Mouse (Mus musculus): Measurements from ENCODE around the gene Map4k1. TPM values are rescaled to one million over a fixed set of nuclear protein-coding genes. Genes with fewer than 3 reads are reported as not detected.

Map4k1 gene
- total RNA-seq, 2 experiments from 2014 or later: 38.5 to 62.8 TPM

- ATAC-seq (replicated peaks; ENCODE audit: poor library complexity): peak; percentile 70
These were observed 9.3 kb upstream of the Map4k1 start for GRCm38 (mm10) chr7:28972542-28972985.

DNA sequence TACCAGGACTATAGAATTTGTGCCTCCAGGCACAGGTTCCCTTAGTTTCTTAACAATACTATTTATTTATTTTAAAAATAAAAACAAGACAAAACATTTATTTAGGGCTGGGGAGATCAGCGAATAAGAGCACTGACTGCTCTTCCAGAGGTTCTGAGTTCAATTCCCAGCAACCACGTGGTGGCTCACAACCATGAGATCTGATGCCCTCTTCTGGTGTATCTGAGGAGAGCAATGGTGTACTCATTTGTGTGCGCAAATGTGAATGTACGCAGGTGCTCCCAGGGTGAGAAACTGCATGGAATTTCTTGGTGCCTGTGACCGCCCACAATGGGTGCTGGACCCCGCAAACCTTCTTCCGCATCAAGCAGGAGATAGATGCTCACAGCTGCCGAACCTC, 8.8 kb upstream of the Map4k1 start:
- 0 out of 2 replicates have a peak, but pooled peaks have one; percentile 16 for ATAC-seq (replicated peaks; ENCODE audit: poor library complexity)

DNA sequence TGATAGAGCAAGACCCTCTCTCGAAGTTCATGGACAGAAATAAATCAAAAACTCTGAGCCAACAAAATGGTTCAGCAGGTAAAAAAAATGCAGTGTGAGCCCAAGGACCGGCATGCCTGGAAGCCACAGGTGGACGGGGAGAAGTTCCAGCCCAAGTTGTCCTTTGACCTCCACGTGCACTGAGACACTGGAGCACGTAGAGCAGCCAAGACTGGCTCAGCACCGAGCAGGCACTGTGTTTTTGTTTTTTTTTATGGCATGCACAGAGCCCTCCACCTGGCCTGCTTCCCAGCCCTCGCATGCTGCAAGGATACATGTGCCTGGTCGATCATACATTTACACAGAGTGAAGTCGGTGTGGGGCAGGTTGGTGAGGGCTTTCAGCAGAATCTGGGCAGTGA, 4.3 kb upstream of the Map4k1 start:
- ATAC-seq (replicated peaks; ENCODE audit: poor library complexity): no peak

GRCm38 (mm10) chr7:28982274-28983013, 594 bp downstream of the Map4k1 start:
- ATAC-seq (replicated peaks; ENCODE audit: poor library complexity): peak; percentile 59

- ATAC-seq (replicated peaks; ENCODE audit: poor library complexity): 0 out of 2 replicates have a peak, but pooled peaks have one; percentile 21
These were observed 1.3 kb downstream of the Map4k1 start for GRCm38 (mm10) chr7:28983141-28983564.

- ATAC-seq (replicated peaks; ENCODE audit: poor library complexity): no peak
These were observed 2.0 kb downstream of the Map4k1 start for GRCm38 (mm10) chr7:28983849-28984248.

DNA sequence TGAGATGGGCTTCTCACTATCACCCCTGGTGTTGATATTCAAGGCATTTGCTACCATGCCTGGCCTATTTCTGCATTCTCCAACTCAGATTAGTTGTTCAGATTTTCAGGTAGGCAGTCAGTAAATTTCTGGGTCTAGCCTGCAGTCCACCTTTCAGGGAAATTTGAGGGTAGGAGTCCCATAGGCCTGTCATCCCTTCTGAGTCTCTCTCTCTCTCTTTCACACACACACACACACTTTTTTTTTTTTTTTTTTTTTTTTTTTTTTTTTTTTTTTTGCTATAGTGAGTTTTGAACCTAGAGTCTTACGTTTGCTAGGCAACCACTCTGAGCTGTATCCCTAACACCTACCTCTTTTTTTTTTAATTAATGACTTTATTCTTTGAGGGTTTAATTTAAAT, 2.6 kb downstream of the Map4k1 start:
- no peak for ATAC-seq (replicated peaks; ENCODE audit: poor library complexity)

GRCm38 (mm10) chr7:28985207-28985606, 3.4 kb downstream of the Map4k1 start:
- ATAC-seq (replicated peaks; ENCODE audit: poor library complexity): no peak

GRCm38 (mm10) chr7:28990766-28991273, 9.0 kb downstream of the Map4k1 start:
- ATAC-seq (replicated peaks; ENCODE audit: poor library complexity): 0 out of 2 replicates have a peak, but pooled peaks have one; percentile 37

GRCm38 (mm10) chr7:28991616-28992015, 9.8 kb downstream of the Map4k1 start:
- peak; percentile 77 for ATAC-seq (replicated peaks; ENCODE audit: poor library complexity)

GRCm38 (mm10) chr7:28992997-28993396, 11.1 kb downstream of the Map4k1 start:
- no peak for ATAC-seq (replicated peaks; ENCODE audit: poor library complexity)

GRCm38 (mm10) chr7:28993402-28993801, 11.6 kb downstream of the Map4k1 start:
- ATAC-seq (replicated peaks; ENCODE audit: poor library complexity): no peak

- ATAC-seq (replicated peaks; ENCODE audit: poor library complexity): peak; percentile 94
These were observed 19.1 kb downstream of the Map4k1 start for GRCm38 (mm10) chr7:29000651-29001605.

GRCm38 (mm10) chr7:29007224-29008101, 25.6 kb downstream of the Map4k1 start:
- peak; percentile 30 for ATAC-seq (replicated peaks; ENCODE audit: poor library complexity)

DNA sequence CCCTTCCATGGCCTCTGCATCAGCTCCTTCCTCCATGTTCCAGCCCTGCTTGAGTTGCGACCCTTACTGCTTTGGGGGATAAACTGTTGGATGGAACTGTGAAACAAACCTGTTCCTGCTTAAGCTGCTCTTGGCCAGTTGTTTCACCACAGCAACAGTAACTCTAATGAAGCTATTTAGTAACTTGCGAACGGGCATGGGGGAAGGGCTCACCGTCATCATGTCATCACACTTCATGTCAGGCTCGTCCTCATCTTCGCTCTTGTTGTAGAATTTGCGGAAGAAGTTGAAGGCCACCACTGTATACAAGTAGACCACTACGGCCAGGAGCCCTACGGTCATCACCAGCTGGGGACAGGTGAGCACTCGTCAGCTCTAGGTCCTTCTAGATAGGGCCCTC, 26.3 kb downstream of the Map4k1 start:
- peak; percentile 43 for ATAC-seq (replicated peaks; ENCODE audit: poor library complexity)

GRCm38 (mm10) chr7:29008714-29009113, 26.9 kb downstream of the Map4k1 start:
- ATAC-seq (replicated peaks; ENCODE audit: poor library complexity): peak; percentile 62

GRCm38 (mm10) chr7:29014984-29015383, 33.1 kb downstream of the Map4k1 start:
- ATAC-seq (replicated peaks; ENCODE audit: poor library complexity): no peak

DNA sequence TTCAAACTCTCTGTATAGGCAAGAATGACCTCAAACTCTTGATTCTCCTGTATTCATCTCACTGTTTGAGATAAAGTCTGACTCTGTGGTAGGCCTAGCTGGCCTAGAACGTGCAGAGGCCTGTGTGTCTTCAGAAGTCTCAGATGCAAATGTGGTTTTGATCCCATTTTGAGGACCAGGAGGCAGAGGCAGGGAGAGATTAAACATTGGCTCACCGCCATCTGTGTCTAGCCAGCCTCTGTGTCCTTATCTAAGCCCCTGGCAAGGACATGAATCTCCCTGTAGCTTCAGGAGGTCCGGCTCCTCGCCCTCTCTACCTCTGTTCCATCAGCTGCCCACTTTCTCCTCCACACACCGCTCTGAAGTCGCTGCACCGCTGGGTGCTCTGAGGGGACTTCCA, 34.6 kb downstream of the Map4k1 start:
- ATAC-seq (replicated peaks; ENCODE audit: poor library complexity): peak; percentile 55

DNA sequence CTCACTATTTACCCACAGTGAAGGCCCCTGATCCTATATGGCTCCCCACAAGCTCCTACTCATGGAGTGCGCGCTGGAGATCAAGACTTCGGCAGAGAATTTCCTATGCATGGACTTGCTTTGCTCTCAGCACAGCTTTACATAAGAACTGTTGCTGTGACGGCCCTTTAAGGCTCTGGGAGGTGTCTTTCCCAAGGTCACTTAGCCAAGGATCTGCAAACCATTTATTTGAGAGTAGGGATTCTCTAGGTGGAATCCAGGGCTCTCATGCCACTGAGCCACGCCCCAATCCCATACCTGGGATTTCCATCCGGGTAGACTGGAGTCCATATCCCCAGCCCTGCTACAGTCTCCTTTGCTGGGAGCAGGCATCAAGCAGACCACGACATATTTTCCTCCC, 35.4 kb downstream of the Map4k1 start:
- ATAC-seq (replicated peaks; ENCODE audit: poor library complexity): no peak

Data from megakaryocyte progenitor cell, adult 5-6 weeks (primary cell).